Mouse (Mus musculus): ENCODE measurements around the gene Wdr54. TPM values are rescaled to one million over a fixed set of nuclear protein-coding genes. Genes with fewer than 3 reads are reported as not detected.

Gene Wdr54
- polyA plus RNA-seq, 1 experiment from 2014 or later, result 13.7 TPM

- Histone ChIP-seq H3K36me3 (ENCODE audit: control insufficient read depth, insufficient read depth, low read length) (peaks cover 2% of the 10 kb centered on the region; the same call in 1 of the 2 replicates), H3K4me3 (ENCODE audit: low read depth, low read length) (no peak overlapping the region), H3K4me2 (ENCODE audit: low read depth, severe bottlenecking) (no peak overlapping the region), H3K9me3 (ENCODE audit: control insufficient read depth, low read length) (no peaks in the 10 kb centered on the region), H3K27me3 (ENCODE audit: control insufficient read depth, insufficient read depth, low read length) (no peaks in the 10 kb centered on the region), H3K4me1 (ENCODE audit: control insufficient read depth, insufficient read depth, low read length) (peaks cover 11% of the 10 kb centered on the region; the same call in 1 of the 2 replicates), H3K27ac (replicated peaks; ENCODE audit: low read depth, low read length) (no peak overlapping the region), H3K9ac (ENCODE audit: low read length) (no peak overlapping the region)
- ATAC-seq (ENCODE audit: insufficient number of reproducible peaks, low FRiP score, low TSS enrichment, low read depth), result no peak
- no peak for DNase-seq (ENCODE audit: low spot score)
- 93% methylated on average over 4 of the region's 4 CpGs for WGBS
These were observed 44.6 kb downstream of the Wdr54 start for GRCm38 (mm10) chr6:83111510-83112136.

- Histone ChIP-seq H3K27me3 (ENCODE audit: control insufficient read depth, insufficient read depth, low read length) (no peaks in the 10 kb centered on the region), H3K4me3 (ENCODE audit: low read depth, low read length) (peak within 1 kb of the TSS; percentile 97), H3K27ac (replicated peaks; ENCODE audit: low read depth, low read length) (peak within 1 kb of the TSS; percentile 56), H3K4me1 (ENCODE audit: control insufficient read depth, insufficient read depth, low read length) (peaks cover 8% of the 10 kb centered on the region; the same call in 1 of the 2 replicates), H3K4me2 (ENCODE audit: low read depth, severe bottlenecking) (peak within 1 kb of the TSS; percentile 85), H3K9me3 (ENCODE audit: control insufficient read depth, low read length) (no peaks in the 10 kb centered on the region), H3K36me3 (ENCODE audit: control insufficient read depth, insufficient read depth, low read length) (peaks cover 2% of the 10 kb centered on the region; the same call in 1 of the 2 replicates), H3K9ac (ENCODE audit: low read length) (peak within 1 kb of the TSS; percentile 91)
- DNase-seq (ENCODE audit: low spot score) (peak; percentile 84), ATAC-seq (ENCODE audit: insufficient number of reproducible peaks, low FRiP score, low TSS enrichment, low read depth) (peak; percentile 73)
- under 1% methylated on average over 76 of the region's 76 CpGs for WGBS
These were observed 47.2 kb downstream of the Wdr54 start, which contains the start of gene Mrpl53 for GRCm38 (mm10) chr6:83108762-83109668. Mrpl53 (plus strand) TSS chr6:83109040.

GRCm38 (mm10) chr6:83107566-83108400, 48.4 kb downstream of the Wdr54 start:
- Histone ChIP-seq H3K4me3 (ENCODE audit: low read depth, low read length) (peak overlapping the region; percentile 97), H3K36me3 (ENCODE audit: control insufficient read depth, insufficient read depth, low read length) (peaks cover 2% of the 10 kb centered on the region; the same call in 1 of the 2 replicates), H3K4me2 (ENCODE audit: low read depth, severe bottlenecking) (peak overlapping the region; percentile 85; the same call in 1 of the 2 replicates), H3K9me3 (ENCODE audit: control insufficient read depth, low read length) (no peaks in the 10 kb centered on the region), H3K27me3 (ENCODE audit: control insufficient read depth, insufficient read depth, low read length) (0 out of 2 replicates have a peak, but pooled peaks cover 3% of the 10 kb centered on the region), H3K27ac (replicated peaks; ENCODE audit: low read depth, low read length) (0 out of 2 replicates have a peak overlapping the region, but pooled peaks have one; percentile 9), H3K9ac (ENCODE audit: low read length) (no peak overlapping the region), H3K4me1 (ENCODE audit: control insufficient read depth, insufficient read depth, low read length) (peaks cover 12% of the 10 kb centered on the region)
- DNase-seq (ENCODE audit: low spot score) (peak; percentile 89), ATAC-seq (ENCODE audit: insufficient number of reproducible peaks, low FRiP score, low TSS enrichment, low read depth) (no peak)
- WGBS, result 30% methylated on average over 13 of the region's 13 CpGs

GRCm38 (mm10) chr6:83104158-83104557, 52.0 kb downstream of the Wdr54 start:
- Histone ChIP-seq H3K36me3 (ENCODE audit: control insufficient read depth, insufficient read depth, low read length) (no peaks in the 10 kb centered on the region), H3K4me1 (ENCODE audit: control insufficient read depth, insufficient read depth, low read length) (peaks cover 22% of the 10 kb centered on the region), H3K27ac (replicated peaks; ENCODE audit: low read depth, low read length) (no peak overlapping the region), H3K9me3 (ENCODE audit: control insufficient read depth, low read length) (no peaks in the 10 kb centered on the region), H3K9ac (ENCODE audit: low read length) (no peak overlapping the region), H3K27me3 (ENCODE audit: control insufficient read depth, insufficient read depth, low read length) (0 out of 2 replicates have a peak, but pooled peaks cover 3% of the 10 kb centered on the region), H3K4me3 (ENCODE audit: low read depth, low read length) (no peak overlapping the region), H3K4me2 (ENCODE audit: low read depth, severe bottlenecking) (no peak overlapping the region)
- ATAC-seq (ENCODE audit: insufficient number of reproducible peaks, low FRiP score, low TSS enrichment, low read depth) (no peak), DNase-seq (ENCODE audit: low spot score) (no peak)
- 90% methylated on average over 4 of the region's 4 CpGs for WGBS

GRCm38 (mm10) chr6:83103130-83103650, 53.0 kb downstream of the Wdr54 start:
- DNase-seq (ENCODE audit: low spot score) (no peak), ATAC-seq (ENCODE audit: insufficient number of reproducible peaks, low FRiP score, low TSS enrichment, low read depth) (no peak)
- Histone ChIP-seq H3K9ac (ENCODE audit: low read length) (no peak overlapping the region; the same call in 1 of the 2 replicates), H3K27ac (replicated peaks; ENCODE audit: low read depth, low read length) (no peak overlapping the region), H3K4me3 (ENCODE audit: low read depth, low read length) (no peak overlapping the region), H3K27me3 (ENCODE audit: control insufficient read depth, insufficient read depth, low read length) (0 out of 2 replicates have a peak, but pooled peaks cover 3% of the 10 kb centered on the region), H3K9me3 (ENCODE audit: control insufficient read depth, low read length) (no peaks in the 10 kb centered on the region), H3K36me3 (ENCODE audit: control insufficient read depth, insufficient read depth, low read length) (no peaks in the 10 kb centered on the region), H3K4me1 (ENCODE audit: control insufficient read depth, insufficient read depth, low read length) (peaks cover 19% of the 10 kb centered on the region), H3K4me2 (ENCODE audit: low read depth, severe bottlenecking) (no peak overlapping the region)
- 40% methylated on average over 11 of the region's 11 CpGs for WGBS

GRCm38 (mm10) chr6:83101688-83102556, 54.3 kb downstream of the Wdr54 start:
- ATAC-seq (ENCODE audit: insufficient number of reproducible peaks, low FRiP score, low TSS enrichment, low read depth), result peak; percentile 70
- Histone ChIP-seq H3K9me3 (ENCODE audit: control insufficient read depth, low read length) (no peaks in the 10 kb centered on the region), H3K36me3 (ENCODE audit: control insufficient read depth, insufficient read depth, low read length) (no peaks in the 10 kb centered on the region), H3K4me3 (ENCODE audit: low read depth, low read length) (peak overlapping the region; percentile 75), H3K27ac (replicated peaks; ENCODE audit: low read depth, low read length) (peak overlapping the region; percentile 2), H3K27me3 (ENCODE audit: control insufficient read depth, insufficient read depth, low read length) (0 out of 2 replicates have a peak, but pooled peaks cover 3% of the 10 kb centered on the region), H3K4me1 (ENCODE audit: control insufficient read depth, insufficient read depth, low read length) (peaks cover 14% of the 10 kb centered on the region), H3K9ac (ENCODE audit: low read length) (peak overlapping the region; percentile 75), H3K4me2 (ENCODE audit: low read depth, severe bottlenecking) (peak overlapping the region; percentile 100)
- under 1% methylated on average over 73 of the region's 74 CpGs for WGBS
- DNase-seq (ENCODE audit: low spot score), result peak; percentile 77

- WGBS, result 2% methylated on average over 25 of the region's 25 CpGs
- Histone ChIP-seq H3K36me3 (ENCODE audit: control insufficient read depth, insufficient read depth, low read length) (no peaks in the 10 kb centered on the region), H3K9me3 (ENCODE audit: control insufficient read depth, low read length) (no peaks in the 10 kb centered on the region), H3K4me1 (ENCODE audit: control insufficient read depth, insufficient read depth, low read length) (peaks cover 14% of the 10 kb centered on the region), H3K9ac (ENCODE audit: low read length) (peak within 1 kb of the TSS; percentile 75), H3K27ac (replicated peaks; ENCODE audit: low read depth, low read length) (peak within 1 kb of the TSS; percentile 2), H3K4me3 (ENCODE audit: low read depth, low read length) (peak within 1 kb of the TSS; percentile 75), H3K4me2 (ENCODE audit: low read depth, severe bottlenecking) (peak within 1 kb of the TSS; percentile 100), H3K27me3 (ENCODE audit: control insufficient read depth, insufficient read depth, low read length) (0 out of 2 replicates have a peak, but pooled peaks cover 3% of the 10 kb centered on the region)
- peak; percentile 75 for ATAC-seq (ENCODE audit: insufficient number of reproducible peaks, low FRiP score, low TSS enrichment, low read depth)
- DNase-seq (ENCODE audit: low spot score), result peak; percentile 82
These were observed 54.9 kb downstream of the Wdr54 start, which contains the start of the genes Ccdc142 and Gm42688 for GRCm38 (mm10) chr6:83101316-83101687. Ccdc142 (plus strand) TSS chr6:83101601. Gm42688 (plus strand) TSS chr6:83101617.

Data from limb, embryonic 11.5 days (tissue).